Mouse (Mus musculus): ENCODE measurements around the gene Pld1.

The Pld1 gene

DNA sequence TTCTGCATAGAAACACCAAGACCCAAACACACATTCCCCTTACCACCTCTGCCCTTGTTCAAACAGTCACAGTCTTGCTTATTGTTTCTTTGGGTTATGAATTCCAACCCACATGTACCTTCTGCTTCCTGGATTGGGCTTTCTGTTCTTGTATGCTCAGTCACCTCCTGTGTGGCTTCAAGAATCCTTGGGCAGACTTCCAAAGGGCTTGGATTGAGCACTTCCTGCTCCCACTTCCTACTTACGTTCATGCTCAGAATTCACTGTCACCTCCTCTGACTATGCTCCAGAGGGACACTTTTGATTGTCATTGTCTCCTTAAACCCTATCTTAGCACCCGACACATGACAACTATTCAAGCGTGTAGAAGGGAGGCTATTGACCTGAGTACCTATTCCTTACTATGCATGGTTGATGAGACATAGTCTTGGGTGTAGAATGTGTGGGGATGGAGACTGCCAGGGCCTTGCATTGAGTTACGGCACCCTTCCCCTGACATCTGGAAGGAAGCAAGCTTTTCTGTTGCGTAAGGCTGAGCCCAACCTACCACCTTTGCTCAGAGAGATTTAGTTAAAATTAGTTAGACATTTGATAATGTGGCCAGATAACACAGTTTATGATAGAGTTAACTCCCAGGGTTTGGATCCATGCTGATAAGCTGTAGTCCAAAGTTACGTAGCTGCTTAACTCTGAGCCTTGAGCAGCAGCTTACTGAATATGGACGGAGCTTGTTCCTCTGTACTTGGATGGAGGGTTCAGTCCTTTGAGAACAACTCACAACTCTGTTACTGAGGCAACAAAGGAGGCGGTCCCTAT, 55.9 kb downstream of the Pld1 start:
- DNase-seq: peak; percentile 70

DNA sequence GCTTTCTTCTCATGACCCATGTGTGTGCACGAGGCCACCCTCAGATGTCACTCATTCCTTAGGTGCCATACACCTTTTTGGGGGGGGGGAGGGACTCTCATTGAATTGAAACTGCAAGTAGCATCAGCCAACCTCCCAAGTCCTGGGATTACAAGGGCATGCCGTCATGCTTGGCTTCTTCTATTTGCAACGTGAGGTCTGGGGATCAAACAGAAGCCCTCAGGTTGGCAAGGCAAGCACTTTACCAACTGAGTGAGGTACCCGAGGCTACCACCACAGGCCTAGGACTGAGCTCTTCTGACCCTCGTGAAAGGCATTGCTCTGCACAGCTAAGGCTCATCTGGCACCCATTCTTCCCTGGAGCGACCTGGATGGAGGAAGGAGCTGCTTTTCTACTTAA, 65.8 kb downstream of the Pld1 start:
- DNase-seq: peak; percentile 84

- peak; percentile 78 for DNase-seq
Observed at GRCm38 (mm10) chr3:28007684-28008083, 69.2 kb downstream of the Pld1 start.

DNA sequence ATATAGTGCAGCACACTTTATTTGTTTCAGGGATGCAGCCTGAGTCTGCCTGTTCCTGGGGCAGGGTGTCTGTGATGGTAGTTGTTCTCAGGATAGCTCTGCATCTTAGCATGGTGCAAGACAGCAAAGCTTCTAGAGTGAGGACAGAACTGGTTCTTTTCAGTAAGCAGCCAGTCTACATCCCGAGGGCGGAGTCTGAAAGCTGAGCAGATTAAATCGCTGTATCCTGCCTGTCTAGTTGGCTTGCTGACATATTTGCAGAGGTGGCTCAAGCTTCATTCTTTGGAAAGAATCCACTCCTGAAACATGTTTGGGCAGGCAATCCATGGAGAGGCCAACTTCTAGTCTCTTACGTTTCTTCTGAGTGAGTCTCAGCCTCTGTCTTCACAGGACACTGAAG, 69.9 kb downstream of the Pld1 start:
- peak; percentile 92 for DNase-seq

DNA sequence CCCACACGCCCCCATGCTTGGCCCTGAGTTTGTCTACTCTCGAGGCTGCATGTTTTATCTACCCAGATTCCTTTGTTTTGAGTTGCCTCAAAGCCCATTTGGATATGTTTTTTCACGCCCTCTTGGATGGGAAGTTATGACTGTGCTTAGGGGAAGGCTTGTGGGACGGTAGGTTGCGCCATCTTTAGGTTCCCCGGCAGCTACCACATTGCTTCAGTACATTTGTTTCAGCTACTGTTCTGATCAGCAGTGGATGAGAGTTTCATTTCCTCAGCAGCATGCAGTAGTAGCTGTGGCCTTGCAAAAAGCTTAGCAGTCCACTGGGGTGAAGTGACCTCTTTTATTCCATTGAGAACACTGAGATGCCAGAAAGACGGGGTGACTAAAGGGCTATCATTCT, 73.7 kb downstream of the Pld1 start:
- peak; percentile 94 for DNase-seq

GRCm38 (mm10) chr3:28013441-28013840, 74.9 kb downstream of the Pld1 start:
- DNase-seq: peak; percentile 92

DNA sequence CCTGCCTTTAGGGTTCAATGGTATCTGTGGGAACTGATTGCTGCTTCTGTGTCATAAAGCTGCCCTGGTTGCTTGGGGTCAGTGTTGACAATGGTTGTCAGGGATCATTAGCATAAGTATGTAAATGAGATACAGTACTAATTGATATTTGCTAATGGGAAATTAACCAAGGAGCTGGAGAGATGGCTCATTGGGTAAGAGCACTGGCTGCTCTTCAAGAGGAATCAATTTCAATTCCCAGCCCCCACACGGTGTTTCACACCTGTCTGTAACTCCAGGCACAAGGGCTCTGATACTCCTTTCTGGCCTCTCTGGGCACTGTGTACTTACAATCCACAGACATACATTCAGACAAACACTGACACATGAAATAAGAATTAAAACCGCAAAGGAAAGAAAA, 78.5 kb downstream of the Pld1 start:
- peak; percentile 48 for DNase-seq

GRCm38 (mm10) chr3:28019727-28020126, 81.2 kb downstream of the Pld1 start:
- peak; percentile 17 for DNase-seq

DNA sequence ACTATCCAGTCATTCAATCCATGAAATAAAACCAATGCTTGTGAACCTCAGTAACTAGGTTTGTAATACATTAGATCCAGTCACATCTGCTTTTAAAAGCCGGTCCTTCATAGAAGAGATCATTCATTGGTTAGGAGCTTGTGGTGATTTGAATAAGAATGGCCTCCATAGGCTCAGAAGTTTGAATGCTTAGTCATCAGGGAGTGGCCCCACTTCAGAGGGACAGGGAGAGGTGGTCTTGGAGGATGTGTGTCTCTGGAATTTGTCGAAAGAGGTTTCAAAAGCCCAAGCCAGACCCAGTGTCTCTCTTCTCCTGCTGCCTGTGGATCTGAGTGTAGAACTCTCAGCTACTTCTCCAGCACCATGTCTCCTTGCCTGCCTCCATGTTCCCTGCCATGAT, 81.9 kb downstream of the Pld1 start:
- DNase-seq: peak; percentile 86

DNA sequence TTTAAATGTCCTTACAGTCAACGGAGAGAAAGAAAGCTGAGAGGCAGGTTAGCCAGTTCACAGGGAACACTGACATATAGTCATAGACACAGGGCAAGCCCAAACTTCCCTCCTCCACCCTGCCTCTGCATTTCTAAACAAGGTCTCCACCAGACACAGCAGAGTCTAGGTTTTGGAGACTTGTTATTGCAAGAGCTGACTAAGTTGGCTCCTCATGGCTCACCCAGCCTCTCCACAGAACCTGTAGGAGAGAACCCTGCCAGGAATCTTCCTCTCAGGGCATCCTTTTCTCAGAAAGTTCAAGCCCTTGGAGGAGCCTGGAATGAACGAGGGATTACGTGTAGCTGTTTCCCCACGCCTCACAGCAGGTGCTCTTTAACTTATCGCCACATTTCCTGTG, 83.7 kb downstream of the Pld1 start:
- peak; percentile 66 for DNase-seq

DNA sequence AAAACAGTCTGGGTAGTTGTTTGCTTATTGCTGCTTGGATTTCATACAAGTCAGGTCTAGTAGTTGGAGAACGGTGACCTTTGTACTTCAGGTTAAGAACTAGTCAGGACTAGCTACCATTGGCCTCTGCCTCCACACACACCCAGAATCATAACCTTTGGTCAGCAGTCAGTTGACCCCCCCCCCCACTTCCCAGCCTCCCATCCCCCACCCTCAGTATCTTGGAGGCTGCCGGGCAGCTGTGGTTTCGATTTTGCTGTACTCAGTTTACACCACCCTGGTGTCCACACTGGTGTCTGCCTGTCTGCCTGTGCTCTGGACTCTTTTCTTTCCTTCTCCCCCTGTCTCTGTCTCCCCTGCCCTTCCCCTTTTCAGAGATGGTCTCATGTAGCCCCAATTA, 88.4 kb downstream of the Pld1 start:
- DNase-seq: peak; percentile 81

- DNase-seq: peak; percentile 53
Observed at GRCm38 (mm10) chr3:28028456-28028855, 90.0 kb downstream of the Pld1 start.

DNA sequence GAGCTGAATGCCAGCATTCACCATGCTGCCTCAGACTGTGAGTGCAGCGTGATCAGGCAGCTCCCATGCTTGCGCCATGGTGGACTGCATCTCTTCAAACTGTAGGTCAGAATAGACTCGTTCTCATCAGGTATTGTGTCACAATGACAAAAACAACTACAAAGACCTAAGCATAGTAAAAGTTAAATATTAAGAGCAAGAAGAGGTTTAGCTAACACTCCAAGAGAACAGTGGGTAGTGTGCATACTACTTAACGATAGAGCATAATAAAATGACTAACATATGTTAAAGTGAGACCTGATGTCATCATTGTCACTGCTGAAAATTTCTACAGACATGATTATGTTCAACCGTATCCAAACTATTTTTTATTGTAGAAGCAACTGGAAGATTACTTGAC, 92.4 kb downstream of the Pld1 start:
- DNase-seq: no peak

DNA sequence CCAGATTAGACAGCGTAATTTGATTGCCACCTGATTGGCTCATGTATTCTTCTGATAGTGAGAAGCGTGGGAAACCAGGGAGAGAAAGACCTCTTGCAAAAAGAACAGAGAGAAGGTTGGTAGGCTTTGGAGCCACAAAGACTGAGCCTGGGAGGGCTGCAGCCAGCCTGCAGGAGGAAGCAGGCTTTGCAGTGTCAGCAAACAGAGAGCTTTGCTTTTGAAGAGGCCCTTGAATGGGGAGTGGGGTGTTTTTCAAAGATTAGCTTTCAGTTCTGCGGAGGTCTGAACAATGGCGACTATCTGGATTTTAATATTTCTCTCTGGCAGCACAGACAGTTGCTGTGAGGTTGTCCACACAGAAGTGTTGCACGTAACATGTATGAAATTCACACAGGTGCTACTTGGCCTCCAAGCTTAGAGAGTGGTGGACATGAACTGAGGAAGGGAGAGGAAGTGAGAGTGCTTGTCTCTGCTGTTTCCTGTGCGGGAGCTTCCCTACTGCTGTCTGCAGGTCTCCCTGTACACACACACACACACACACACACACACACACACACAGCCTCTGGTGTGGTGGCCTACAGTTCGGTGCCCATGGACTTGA, 93.2 kb downstream of the Pld1 start:
- peak; percentile 95 for DNase-seq

DNA sequence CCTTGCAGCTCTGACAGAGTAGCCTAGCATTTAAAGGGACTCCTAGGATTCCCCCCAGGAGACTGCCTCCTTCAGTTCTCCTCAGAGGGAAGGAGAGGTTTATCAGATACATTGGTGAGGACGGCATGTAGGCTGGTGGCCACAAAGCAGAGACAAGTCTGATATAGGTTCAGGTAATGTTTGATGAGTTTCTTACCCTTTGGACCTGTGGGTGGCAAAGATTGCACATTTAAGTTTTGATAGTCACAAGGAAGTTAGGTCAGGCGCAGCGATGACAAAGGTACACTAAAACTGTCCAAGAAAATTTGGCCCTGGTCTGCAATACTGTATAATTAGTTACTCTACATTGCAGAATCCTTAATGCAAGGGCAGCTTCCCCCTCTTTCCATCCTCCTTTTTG, 95.4 kb downstream of the Pld1 start:
- no peak for DNase-seq

DNA sequence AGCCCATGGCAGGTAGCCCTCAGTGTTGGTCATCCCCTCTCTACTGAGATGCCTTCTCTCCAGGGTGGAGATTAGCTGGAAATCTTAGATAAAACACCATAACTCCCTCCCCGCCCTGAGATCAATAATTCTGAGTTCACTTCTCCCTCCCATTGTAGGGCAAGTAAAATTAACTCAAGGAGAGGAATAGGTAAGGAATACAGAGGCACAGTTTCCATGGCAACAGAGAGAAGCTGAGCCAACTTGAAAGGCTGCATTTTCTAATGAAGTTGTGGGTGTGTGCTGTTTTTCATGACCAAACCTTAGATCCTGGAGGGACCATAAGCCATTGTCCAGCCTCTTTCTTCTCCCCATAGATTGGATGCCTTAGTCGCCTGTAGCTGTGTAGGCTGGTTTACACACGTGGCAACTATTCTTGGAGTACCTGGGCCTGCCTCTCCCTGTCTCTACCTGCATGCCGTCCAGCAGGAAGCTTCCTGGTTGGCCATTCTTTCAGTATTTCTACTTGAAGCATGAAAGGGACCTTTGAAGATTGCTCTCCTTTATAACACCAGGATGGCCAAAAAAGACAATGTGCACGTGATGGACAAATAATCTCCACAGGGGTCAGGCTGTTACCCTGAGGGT, 96.3 kb downstream of the Pld1 start:
- peak; percentile 77 for DNase-seq

DNA sequence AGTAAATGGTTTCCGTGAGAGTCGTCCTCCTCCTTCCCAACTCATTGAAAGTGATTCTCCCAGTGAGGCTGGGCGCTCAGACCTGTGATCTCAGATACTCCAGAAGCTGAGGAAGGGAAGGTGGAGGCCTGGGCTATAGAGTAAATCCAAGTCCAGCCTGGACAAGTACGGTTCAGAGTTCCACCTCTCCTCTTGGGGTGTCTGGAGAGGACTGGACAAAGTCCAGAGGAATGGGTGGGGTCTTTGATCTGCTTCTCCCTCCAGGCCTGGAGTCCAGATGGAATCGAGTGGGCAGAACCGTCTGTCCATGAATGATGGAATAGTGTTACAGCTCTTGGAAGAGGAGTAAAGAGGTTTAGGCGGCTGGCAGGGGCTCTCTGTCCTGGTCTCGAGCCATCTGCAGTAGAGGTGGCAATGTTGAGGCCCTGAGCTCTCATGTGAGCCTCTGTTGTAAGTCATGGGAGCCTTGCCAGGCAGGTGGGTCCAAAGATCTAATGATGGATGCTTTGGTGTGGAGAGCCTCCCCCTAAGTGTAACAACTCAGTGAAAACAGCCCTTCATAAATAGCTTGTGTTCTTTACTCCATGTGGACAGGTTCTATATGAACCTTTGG, 98.9 kb downstream of the Pld1 start:
- peak; percentile 86 for DNase-seq

DNA sequence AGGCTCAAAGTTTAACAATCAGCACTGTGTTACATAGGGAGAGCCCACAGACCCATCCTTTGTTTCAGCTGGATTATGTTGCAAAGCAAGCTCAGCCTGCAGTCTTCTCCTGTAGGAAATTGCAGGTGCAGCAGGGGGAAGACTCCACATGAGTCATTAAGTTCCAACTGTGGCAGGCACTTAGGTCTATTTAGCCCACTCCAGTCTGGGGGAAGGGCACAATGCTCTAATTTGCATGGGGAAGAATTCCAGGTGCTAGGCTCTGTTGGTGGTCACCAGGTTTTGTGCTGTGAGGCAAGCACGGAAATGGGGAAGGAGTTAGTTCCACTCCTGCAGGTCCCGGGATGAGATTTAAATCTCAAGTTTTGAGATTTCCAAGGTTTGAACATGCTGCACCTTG, 99.6 kb downstream of the Pld1 start:
- DNase-seq: peak; percentile 43

- DNase-seq: peak; percentile 95
Observed at GRCm38 (mm10) chr3:28039760-28040159, 101.3 kb downstream of the Pld1 start.

DNA sequence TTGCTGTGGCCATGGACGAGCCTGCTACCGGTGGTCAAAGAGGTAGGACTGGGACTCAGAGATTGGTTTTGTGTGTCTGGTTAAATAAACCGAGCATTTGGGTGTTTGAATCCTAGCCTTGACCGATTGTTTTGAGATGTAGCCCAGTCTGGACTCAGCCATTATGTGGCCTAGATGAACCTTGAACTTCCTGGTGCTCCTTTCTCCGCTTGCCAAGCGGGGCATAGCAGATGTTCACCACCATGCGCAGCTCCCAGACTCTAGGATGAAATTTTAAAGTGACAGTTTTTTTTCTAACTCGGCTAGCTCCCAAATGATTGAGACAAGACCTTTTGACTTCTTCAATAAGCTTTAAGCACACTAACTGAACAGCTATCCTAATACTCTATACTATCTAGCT, 102.7 kb downstream of the Pld1 start:
- DNase-seq: peak; percentile 63

DNA sequence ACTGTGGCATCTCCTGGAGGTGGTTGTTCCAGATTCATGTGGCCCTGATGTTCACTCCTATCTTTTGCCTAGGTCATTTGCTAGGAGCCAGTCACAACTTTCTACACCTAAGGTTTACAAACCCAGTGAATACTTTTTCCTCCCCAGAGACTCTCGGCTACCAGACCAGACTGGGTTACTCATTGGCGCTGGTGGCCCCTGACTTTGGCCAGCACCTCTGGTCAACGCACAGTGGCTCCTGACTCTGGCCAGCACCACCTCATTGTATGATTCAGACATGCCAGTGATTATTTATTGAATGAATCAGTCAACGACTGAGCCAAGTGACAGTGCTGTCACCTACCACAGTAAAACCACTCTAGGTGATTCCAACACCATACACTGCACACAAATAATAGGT, 103.9 kb downstream of the Pld1 start:
- peak; percentile 76 for DNase-seq

GRCm38 (mm10) chr3:28047599-28047998, 109.1 kb downstream of the Pld1 start:
- DNase-seq: peak; percentile 63

GRCm38 (mm10) chr3:28049526-28049925, 111.0 kb downstream of the Pld1 start:
- peak; percentile 80 for DNase-seq

DNA sequence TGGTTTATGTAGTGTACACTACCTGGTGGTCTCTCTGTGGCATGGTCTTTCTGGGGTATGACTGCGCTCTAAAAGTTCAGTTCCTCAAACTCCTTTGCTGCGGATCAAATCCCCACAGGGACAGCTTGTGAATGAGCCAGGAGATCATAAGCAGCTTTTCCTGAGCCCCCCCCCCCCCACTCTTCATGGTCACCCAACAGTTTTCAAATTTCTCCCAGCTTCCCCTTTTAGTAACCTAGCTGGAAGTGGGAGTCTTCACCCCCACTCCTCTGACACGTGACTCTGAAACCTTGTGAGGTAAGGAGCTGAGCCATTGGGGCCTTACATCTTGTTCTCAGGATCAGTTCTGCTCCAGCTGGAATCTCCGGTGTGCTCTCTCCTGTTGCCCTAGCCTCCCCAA, 114.6 kb downstream of the Pld1 start:
- peak; percentile 79 for DNase-seq

Measured in heart, adult 11 months (tissue).